28 mouse cellular contexts compared by ENCODE assay signal in the genomic region with DNA sequence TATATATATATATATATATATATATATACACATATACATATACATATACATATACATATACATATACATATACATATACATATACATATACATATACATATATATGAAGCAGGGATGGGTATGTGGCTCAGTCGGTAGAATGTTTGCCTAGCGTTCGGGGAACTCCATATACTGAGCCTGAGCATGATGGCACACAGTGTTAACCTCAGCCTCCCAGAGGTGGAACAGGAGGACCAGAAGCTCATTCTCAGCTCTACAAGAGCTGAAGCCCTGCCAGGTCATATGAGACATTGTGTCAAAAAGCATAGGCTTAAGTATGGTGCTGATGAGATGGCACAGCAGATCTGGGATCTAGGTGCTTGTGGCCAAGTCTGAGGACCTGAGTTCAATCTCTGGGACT.
"Had no signal": no experiment of that assay in that cellular context is flagged by ENCODE, and none has a peak within 500 bp of the region (broad histone marks: within the 10 kb centered on the region; RNA-seq: fewer than 3 reads in every experiment).

No protein-coding gene starts in this region.

- H3K4me2 ChIP-seq: embryonic facial prominence, embryonic 12.5 days; embryonic facial prominence, embryonic 13.5 days; embryonic facial prominence, embryonic 15.5 days; forebrain, embryonic 12.5 days; forebrain, embryonic 13.5 days; forebrain, embryonic 15.5 days had no signal

- H3K4me3 ChIP-seq: embryonic facial prominence, embryonic 10.5 days; embryonic facial prominence, embryonic 12.5 days; embryonic facial prominence, embryonic 13.5 days; embryonic facial prominence, embryonic 15.5 days; erythroblast, embryonic 14.5 days; forebrain, embryonic 10.5 days; forebrain, embryonic 12.5 days; forebrain, embryonic 13.5 days; forebrain, embryonic 15.5 days; gastrocnemius, adult 2 months; heart, adult 2 months had no signal

- H3K9ac ChIP-seq: embryonic facial prominence, embryonic 12.5 days; embryonic facial prominence, embryonic 13.5 days; embryonic facial prominence, embryonic 15.5 days; forebrain, embryonic 12.5 days; forebrain, embryonic 13.5 days; forebrain, embryonic 15.5 days; forebrain, postnatal 0 days had no signal

- H3K27me3 ChIP-seq: embryonic facial prominence, embryonic 12.5 days; embryonic facial prominence, embryonic 13.5 days; embryonic facial prominence, embryonic 15.5 days; forebrain, embryonic 12.5 days; forebrain, embryonic 13.5 days; forebrain, embryonic 15.5 days had no signal

- ATAC-seq: forebrain, embryonic 13.5 days; forebrain, embryonic 14.5 days; forebrain, embryonic 15.5 days; forebrain, embryonic 16.5 days; forebrain, postnatal 0 days had no signal

- H3K9me3 ChIP-seq: embryonic facial prominence, embryonic 10.5 days; embryonic facial prominence, embryonic 12.5 days; embryonic facial prominence, embryonic 13.5 days; embryonic facial prominence, embryonic 15.5 days; forebrain, embryonic 10.5 days; forebrain, embryonic 12.5 days; forebrain, embryonic 13.5 days; forebrain, embryonic 15.5 days had no signal

- DNase-seq: cerebellum, adult 2 months; cerebellum, adult 8-10 months; cerebellum, adult 9-10 months; cerebellum, adult 9-11 months; cerebellum, postnatal 10 days; cerebellum, postnatal 14 days; cerebellum, postnatal 25 days; cerebellum, postnatal 36 days; embryo, embryonic 11 days; forebrain, postnatal 0 days; gastrocnemius, adult 2 months; gastrocnemius, postnatal 10 days; gastrocnemius, postnatal 14 days; gastrocnemius, postnatal 25 days; gastrocnemius, postnatal 36 days; heart, adult 18-20 months; heart, adult 2 months had no signal

- H3K36me3 ChIP-seq: embryonic facial prominence, embryonic 10.5 days; embryonic facial prominence, embryonic 12.5 days; embryonic facial prominence, embryonic 13.5 days; embryonic facial prominence, embryonic 15.5 days; forebrain, embryonic 10.5 days; forebrain, embryonic 12.5 days; forebrain, embryonic 15.5 days had no signal

- H3K27ac ChIP-seq: embryonic facial prominence, embryonic 10.5 days; embryonic facial prominence, embryonic 12.5 days; embryonic facial prominence, embryonic 13.5 days; embryonic facial prominence, embryonic 15.5 days; forebrain, embryonic 10.5 days; forebrain, embryonic 12.5 days; forebrain, embryonic 13.5 days; forebrain, embryonic 15.5 days; gastrocnemius, adult 2 months; heart, adult 2 months had no signal

- H3K4me1 ChIP-seq: embryonic facial prominence, embryonic 10.5 days; embryonic facial prominence, embryonic 12.5 days; embryonic facial prominence, embryonic 13.5 days; embryonic facial prominence, embryonic 15.5 days; forebrain, embryonic 10.5 days; forebrain, embryonic 13.5 days; forebrain, embryonic 15.5 days had no signal
